Mouse (Mus musculus) left cerebral cortex, adult 2 months (tissue): ENCODE data around the gene Krt73. TPM values are rescaled to one million over a fixed set of nuclear protein-coding genes. Genes with fewer than 3 reads are reported as not detected.

Experiments
- DNase-seq, 2 experiments: peaks; one replicate each; pipeline ENCODE4 v3.0.0; 2021 to 2022; ENCODE audit warnings: low spot score in 2 of 2, mixed read lengths in 1 of 2; ENCODE audit errors: extremely low spot score in 1 of 2
- H3K27ac ChIP-seq: fragments of 200-600 bp; 2 replicates; pipeline ENCODE4 v1.8.1; 2022
- H3K4me3 ChIP-seq: fragments of 200-600 bp; 2 replicates; pipeline ENCODE4 v1.8.1; 2022
- CTCF ChIP-seq: fragments of 200-600 bp; IDR thresholded peaks from 2 replicates; pipeline ENCODE4 v1.8.1; 2022; ENCODE audit warnings: antibody characterized with exemption, mild to moderate bottlenecking, moderate library complexity
- intact Hi-C: fragments of 180-260 bp; cut with DNase I; formaldehyde crosslinking; loops from one replicate; pipeline ENCODE4 v1.15.1; 2025
- total RNA-seq, 2 experiments: library from RNA; stranded (reverse); gene quantifications; 2 replicates each; pipeline ENCODE4 v1.2.3; 2021

The Krt73 gene
- total RNA-seq, 2 experiments from 2014 or later: 1.0 to 1.2 TPM

GRCm38 (mm10) chr15:101773420-101773819, 28.7 kb downstream of the Krt73 start:
- DNase-seq: no peak
- no peak overlapping the region for H3K27ac ChIP-seq
- intact Hi-C loops: loop anchor here (2.0 to 5.0 kb wide), 2 partner anchors 294 to 435 kb away; no protein-coding TSS in a partner anchor
- no peak for TF ChIP-seq CTCF
- no peak overlapping the region for H3K4me3 ChIP-seq

- Histone ChIP-seq H3K27ac (no peak overlapping the region), H3K4me3 (no peak overlapping the region)
- peak; percentile 86 to 92 for DNase-seq
- peak; percentile 89 for TF ChIP-seq CTCF
- intact Hi-C loops: loop anchor here (1.0 to 5.0 kb wide), 4 partner anchors 201 to 434 kb away; no protein-coding TSS in a partner anchor
Observed at GRCm38 (mm10) chr15:101772711-101773081, 29.4 kb downstream of the Krt73 start.

- Histone ChIP-seq H3K4me3 (no peak overlapping the region), H3K27ac (no peak overlapping the region)
- intact Hi-C loops: loop anchor here (1.0 to 5.0 kb wide), 4 partner anchors 201 to 433 kb away; no protein-coding TSS in a partner anchor
- TF ChIP-seq CTCF: peak; percentile 37
- no peak for DNase-seq
Observed at GRCm38 (mm10) chr15:101772080-101772710, 30.0 kb downstream of the Krt73 start.

- intact Hi-C loops: loop anchor here (5.0 kb wide), 1 partner anchor 297 kb away; no protein-coding TSS in a partner anchor
- DNase-seq: no peak
- H3K4me3 ChIP-seq: no peak overlapping the region
- no peak for TF ChIP-seq CTCF
- no peak overlapping the region for H3K27ac ChIP-seq
Observed at GRCm38 (mm10) chr15:101770226-101770625, 31.9 kb downstream of the Krt73 start.

Other genes with a start within 250 kb of the Krt73 start
- not detected for gene Krt90, start 239.4 kb downstream of the Krt73 start, total RNA-seq
- not detected for gene Krt75, start 228.4 kb downstream of the Krt73 start, total RNA-seq
- not detected for gene Gm5414, start 174.2 kb downstream of the Krt73 start, total RNA-seq
- not detected for gene Gm5478, start 155.0 kb downstream of the Krt73 start, total RNA-seq
- gene Krt6b, start 122.1 kb downstream of the Krt73 start, total RNA-seq: not detected
- not detected for gene Krt6a, start 108.0 kb downstream of the Krt73 start, total RNA-seq
- gene Krt5, start 89.4 kb downstream of the Krt73 start, total RNA-seq: not detected
- not detected for gene Krt71, start 59.2 kb downstream of the Krt73 start, total RNA-seq
- not detected for gene Krt72, start 15.9 kb downstream of the Krt73 start, total RNA-seq
- gene Krt2, start 15.8 kb upstream of the Krt73 start, total RNA-seq: 1 to 10 TPM in 1 of 2 experiments, under 1 TPM in 1; 0.20 to 1.1 TPM
- gene Krt1, start 48.4 kb upstream of the Krt73 start, total RNA-seq: 1 to 10 TPM; 1.8 to 2.3 TPM
- gene Krt77, start 67.4 kb upstream of the Krt73 start, total RNA-seq: 10 to 100 TPM; 11.4 to 13.8 TPM
- not detected for gene Krt76, start 90.6 kb upstream of the Krt73 start, total RNA-seq
- gene Krt4, start 122.4 kb upstream of the Krt73 start, total RNA-seq: not detected
- gene Krt79, start 138.0 kb upstream of the Krt73 start, total RNA-seq: not detected
- not detected for gene Krt78, start 151.9 kb upstream of the Krt73 start, total RNA-seq
- gene Krt8, start 202.1 kb upstream of the Krt73 start, total RNA-seq: under 1 TPM in 1 of 2 experiments, not detected in 1; 0.29 TPM
- under 1 TPM; 0.33 to 0.38 TPM for gene Krt18, start 225.8 kb upstream of the Krt73 start, total RNA-seq